Mouse (Mus musculus) activated CD4-positive, CD25-positive, alpha-beta regulatory T cell, adult 4 months (primary cell): ENCODE measurements at regions not wholly inside any gene's neighbourhood (a gene's known extent, or its start where the extent isn't known, plus 50 kb on each side); places are given as distances from the start of the nearest gene placed in this dataset.

Experiments
- ATAC-seq: one replicate; pipeline ENCODE4 v1.8.0; 2017

DNA sequence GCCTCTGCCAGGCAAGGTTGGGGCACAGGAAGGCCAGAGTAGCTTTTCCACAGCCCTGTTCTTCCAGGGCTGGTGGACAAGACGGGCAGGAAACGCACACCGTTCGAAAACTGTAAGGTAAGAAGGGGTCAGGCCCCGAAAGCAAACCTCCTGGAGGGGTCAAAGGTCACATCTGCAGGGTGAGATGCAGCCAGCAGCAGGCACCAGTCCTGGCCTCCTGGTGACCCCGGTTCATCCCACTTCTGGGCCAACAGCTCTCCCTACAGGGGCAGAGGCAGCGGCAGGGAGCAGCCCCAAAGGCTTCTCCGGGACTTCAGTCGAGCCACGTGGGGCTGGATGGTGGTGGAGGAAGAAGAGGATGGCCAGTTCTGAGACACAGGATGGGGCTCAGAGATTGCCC is 98.3 kb downstream of the Rplp1 start:
- no peak for ATAC-seq

DNA sequence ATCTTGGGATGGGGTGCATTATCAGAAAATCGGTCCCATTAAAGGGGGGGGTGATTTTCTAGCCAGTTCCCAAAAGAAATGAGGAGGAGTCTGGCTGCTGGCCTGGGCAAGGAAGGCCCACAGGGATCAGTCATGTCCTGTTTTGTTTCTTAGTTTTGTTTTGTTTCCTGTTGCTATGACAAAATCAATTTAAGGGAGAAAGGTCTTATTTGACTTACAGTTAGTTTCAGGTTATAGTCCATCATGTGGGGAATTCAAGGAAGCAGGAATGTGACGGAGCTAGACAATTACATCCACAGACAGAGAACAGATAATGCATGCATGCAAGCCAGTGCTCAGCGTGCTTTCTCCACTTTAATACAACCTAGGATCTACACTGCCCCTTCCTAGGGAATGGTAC is 101.1 kb downstream of the Rplp1 start:
- ATAC-seq = no peak

DNA sequence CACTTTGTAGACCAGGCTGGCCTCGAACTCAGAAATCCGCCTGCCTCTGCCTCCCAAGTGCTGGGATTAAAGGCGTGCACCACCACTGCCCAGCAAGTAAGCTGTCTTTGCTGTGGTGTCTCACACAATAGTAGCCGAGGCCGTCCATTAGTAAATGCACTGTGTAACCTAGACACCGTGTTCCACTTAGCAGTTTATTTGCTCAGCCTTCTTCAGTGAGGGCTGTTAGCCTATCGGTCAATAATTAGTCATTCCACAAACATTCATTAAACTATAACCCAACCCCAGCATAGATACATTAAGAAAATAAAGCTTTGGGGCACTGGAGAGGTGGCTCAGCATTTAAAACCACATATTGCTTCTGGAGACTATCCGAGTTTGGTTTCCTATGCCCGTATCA is 102.0 kb downstream of the Rplp1 start:
- no peak for ATAC-seq

DNA sequence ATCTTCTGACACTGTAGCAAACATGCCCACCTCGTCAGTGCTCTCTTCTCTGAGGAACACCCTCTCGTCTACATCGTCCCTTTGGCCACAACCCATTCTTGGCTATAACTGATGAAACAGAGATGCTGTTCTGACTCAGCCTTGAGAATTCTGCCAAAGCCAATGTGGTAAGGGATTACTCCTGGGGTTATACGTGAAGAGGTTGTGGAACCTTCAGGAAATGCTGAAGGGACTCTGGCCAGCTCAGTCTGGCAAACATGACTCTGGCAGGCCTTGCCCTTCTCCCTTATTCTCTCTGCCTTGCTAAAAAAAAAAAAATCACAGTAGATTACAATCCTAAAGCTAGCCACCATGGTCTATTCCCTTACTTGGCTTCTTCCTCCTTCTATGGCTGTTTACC is 103.9 kb downstream of the Rplp1 start:
- no peak for ATAC-seq

DNA sequence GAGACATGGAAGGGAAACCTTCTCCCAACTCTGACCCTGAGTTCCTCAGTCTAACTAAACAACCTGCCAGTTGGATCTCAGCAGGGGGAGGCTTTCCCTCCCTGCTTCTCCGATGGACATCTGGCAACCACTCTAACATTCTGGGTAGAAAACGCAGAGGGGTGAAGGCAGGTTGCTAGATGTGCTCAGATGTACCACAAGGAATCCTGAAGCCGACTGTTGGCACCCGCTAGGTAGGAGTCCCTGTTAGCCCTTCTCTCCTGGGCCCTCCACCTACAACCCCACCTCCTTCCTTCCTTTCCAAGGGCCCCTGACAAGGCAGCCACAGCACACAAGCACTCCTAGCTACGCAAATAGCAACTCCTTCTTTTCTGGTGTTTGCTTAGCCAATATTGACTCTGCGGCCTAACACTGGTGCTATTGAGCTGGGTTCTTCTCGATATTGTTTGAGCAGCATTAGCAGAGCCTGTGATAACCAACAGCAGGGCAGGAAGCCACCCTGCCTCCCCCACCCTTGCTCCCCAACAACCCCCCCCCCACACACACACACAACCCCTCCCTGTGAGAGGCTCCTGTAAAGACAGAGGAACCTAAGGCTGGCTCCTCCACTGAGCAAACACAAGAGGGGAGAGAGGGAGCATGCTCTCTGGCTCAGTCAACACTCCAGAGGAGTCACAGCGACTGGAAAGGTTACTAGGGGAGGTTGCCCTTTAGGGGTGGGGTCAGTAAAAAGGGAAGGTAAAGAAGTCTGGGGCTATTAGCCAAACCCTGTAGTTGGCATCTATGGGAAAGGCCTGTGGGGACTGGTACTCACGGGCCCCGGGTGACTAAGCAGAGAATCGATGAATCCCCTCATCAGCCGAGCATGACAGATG is 105.8 kb downstream of the Rplp1 start:
- no peak for ATAC-seq

DNA sequence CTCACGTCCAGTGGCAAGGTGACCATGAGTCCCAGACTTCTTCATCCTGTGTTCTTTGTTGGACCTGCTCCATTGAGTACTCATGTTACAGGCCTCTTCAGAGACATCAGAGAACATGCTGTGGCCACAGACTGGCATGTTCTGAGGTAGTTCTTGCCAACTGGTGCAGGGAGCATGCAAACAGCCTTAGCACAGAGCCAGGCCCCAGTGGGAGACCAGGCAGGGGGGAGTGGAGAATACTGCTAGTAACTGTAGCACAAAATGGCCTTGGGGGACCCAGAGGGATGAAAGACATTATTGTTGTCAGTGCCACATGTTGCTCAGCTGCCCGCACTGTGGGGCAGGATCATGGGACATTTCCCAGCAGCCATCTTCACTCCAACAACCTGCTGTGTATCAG is 108.4 kb downstream of the Rplp1 start:
- no peak for ATAC-seq

DNA sequence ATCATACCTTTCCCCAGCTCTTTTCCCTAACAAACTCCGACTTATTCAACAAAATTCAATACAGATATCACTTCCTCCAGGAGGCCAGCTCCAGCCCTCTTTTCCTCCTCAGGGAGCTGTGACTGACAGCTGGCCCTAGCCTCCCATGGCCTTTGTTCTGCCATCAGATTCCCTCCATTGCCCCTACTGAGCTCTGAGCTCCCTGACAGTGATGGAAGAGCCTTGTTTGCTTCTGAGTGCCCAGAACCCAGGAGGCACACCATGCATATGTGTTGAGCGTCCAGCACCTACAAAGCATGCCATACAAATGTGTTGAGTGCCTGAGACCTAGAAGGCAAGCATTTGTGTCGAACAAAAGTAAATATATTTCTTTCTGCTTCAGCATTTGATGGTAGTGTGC is 110.8 kb downstream of the Rplp1 start:
- no peak for ATAC-seq

DNA sequence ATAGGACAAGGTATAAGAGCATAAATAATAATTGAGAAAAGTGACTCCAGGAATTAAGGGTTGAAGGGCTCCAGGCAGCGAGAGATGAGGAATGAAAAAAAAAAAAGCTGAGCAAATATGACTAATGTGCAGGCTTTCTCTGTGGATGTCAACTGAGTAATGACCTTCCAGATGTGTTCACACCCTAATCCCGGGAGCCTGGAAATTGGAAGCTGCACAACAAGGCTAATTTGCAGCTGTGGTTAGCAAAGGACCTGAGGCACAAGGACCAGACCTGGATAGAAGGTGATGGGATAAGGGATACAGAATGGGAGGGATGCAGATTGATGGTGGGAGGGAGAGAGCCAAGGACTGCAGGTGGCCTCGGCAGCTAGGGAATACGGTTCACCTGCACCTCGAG is 111.6 kb downstream of the Rplp1 start:
- no peak for ATAC-seq

DNA sequence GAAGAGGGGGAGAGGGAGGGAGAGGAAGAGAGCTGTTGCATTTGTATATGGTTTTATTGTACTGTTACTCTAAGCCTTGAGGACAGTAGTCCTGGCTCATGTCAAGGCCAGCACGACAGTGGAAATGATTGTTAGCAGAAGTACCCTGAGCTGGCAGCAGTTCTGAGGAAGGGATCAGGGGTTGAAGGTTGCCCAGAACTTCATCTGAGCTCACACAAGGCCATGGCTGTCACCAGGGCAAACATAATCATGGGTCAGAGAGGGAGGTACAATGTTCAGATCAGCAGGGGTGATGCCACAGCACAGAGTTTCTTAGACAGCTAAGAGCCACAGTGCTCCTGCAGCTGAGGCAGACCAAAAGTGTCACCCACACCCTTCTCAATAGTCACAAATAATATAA is 114.8 kb downstream of the Rplp1 start:
- ATAC-seq = no peak

DNA sequence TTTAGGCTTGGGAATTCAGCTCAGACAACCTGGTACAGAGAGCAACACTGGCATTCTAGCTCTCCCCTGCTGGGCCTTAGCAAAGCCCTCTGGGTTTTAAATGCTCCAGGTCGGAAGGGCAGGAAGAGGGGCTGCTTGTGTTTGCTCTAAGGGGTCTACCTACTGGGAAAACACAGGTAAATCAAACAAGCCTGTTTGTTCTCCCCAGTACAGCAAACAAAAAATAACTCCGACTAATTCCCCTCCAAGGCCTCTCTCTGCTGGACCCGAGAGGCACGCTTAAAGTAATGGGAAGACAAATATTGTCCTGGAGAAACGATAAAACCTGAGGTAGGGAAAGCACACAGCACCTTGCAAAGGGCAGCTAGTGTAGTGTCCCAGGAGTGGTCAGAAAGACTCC is 118.4 kb downstream of the Rplp1 start:
- ATAC-seq = no peak

DNA sequence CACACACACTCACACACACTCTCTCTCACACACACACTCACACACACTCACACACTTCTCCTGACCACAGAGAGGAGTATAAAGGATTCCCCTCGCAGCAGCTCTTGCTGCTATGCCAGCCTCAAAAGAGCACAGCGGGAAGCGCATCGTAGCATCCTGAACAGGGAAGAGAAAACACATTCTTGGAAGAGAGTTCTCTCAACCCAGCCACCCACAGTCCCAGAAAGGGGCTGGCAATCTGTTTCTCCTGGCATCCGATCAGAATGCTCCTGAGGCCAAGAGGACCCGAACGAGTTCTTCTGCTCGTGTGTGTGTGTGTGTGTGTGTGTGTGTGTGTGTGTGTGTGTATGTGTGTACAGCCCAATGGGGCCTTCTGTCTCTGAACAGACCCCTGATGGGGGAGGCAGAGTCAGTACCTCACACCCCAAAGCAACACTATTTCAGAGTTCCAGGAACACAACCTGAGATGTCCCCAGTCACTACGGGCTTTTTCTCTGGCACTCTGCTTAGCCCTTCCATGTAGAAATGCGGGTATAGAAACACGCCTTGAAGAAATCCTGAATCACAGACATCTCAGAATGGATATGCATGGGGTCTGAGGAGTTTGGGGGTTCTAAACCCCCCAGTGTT is 122.8 kb downstream of the Rplp1 start:
- ATAC-seq = no peak

DNA sequence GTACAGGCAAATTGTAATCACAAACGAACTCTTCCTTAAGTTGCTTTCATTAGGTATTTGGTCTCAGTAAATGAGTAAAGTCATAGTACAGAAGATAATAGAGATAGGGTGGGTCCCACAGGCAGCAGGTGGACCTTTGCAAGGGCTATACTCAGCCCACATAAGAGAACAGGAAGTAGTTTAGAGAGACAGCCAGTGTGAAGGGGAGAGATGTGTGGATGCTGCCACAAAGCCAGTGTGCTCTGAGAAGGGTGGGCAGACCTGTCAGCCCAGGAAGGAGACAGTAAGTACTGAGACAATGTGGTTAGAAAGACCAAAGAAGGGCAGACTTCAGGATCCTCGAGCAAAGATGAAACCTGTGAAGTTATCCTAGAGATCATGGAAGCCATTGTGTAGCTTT is 123.5 kb downstream of the Rplp1 start:
- peak; percentile 28 for ATAC-seq

DNA sequence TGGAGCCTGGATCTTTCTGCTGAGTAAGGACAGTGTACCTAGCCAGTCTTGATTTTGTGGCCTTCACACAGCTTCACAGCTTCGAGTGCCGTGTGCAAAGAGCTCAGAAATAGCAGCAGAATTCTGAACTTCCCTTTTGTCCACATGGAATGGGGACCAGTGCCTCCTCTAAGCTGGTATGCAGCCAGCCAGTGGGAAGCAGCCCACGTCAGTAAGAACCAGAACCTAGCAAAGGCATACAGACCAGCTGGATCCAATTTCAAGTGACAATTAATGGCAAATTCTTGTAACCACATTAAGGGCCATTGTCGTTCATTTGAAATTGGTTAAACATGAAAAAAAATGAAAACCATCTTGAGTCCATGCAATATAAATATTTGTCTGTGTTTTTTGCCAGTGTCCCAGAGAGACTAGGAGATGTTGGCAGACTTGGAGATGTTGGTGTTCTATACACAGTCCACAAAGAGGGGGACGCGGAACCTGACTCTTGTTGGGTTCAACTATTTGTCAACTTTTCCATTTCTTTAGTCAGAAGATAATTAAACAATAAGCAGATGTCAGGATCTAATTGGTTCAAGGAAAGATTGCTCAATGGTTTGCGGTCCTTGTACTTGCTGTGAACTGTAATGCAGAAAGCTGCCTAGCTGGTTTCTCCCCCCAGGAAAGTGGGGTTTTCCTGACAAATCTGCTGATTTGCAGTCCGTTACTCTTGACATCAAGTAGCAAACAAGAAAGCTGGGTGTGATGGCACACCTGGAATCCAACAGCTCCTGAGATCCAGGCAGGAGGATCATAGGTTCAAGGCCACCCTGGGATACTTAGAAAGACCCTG is 125.1 kb downstream of the Rplp1 start:
- no peak for ATAC-seq

DNA sequence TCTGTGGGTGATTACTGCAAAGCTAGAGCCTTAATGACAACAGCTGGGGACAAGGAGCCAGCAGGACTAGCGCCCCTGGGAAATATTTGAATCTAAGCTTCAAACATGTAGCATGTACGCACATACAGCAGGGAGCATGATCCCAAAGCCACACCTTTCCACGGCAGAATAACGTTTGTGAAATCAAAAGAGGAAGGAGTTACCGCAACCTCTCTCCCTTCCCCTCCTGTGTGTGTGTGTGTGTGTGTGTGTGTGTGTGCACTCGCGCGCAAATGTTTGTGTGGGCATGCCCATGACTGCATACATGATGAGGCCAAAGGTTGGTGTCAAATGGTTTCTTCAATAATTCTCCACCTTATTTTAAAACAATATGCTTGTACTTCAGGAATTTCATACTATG is 132.9 kb downstream of the Rplp1 start:
- ATAC-seq = no peak

DNA sequence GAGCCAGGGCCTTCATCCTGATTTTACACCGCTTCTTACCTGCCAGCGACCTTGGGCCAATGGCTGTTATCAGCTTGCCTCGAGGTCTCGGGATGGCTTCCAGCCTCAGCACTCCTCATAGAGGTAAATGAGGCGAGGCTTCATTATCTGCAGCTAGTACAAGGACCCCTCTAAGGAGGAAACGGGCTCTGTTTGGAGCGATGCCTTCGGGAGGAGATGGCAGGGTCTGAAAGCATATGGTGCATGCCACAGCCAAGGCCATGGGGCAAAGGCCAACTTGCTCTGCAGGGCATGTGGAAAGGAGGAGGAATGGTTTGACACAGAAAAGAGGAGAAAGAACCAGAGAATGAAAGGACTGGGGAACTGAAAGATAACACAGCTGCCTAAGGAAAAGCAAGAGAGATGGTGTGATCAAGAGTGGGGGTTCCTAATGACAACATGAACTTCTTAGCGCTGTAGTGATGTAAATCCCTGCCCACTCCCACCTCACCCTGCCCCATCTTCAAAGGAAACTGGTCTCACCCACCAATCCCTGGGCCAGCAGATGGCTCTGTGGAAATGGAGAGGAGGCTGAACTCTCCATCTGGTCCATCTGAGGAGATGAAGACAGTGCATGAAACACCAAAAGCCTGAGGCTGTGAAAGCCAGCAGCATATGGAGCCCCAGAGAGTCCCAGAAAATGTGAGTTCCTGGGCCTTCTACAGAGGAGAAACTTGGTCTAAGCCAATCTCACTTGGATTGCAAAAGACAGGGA is 134.0 kb downstream of the Rplp1 start:
- no peak for ATAC-seq

DNA sequence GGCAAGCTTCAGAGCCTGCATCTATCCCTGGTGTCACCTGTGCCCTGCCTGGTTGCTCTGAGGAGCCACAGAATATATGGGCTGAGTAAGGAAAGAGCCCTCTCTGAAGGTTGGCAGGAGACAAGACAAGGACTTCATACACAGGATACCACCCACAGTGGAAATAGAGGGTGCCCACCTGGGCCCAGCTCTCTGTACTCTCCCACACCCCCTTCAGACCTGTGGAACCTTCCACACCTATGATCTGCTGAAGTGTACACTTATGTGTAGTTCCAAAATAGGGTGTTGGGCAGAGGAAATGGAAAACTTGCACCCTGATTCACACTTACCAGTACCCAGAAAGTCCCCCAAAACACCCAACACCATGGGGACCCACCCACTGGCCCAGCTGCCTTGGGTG is 135.2 kb downstream of the Rplp1 start:
- ATAC-seq = peak; percentile 32

DNA sequence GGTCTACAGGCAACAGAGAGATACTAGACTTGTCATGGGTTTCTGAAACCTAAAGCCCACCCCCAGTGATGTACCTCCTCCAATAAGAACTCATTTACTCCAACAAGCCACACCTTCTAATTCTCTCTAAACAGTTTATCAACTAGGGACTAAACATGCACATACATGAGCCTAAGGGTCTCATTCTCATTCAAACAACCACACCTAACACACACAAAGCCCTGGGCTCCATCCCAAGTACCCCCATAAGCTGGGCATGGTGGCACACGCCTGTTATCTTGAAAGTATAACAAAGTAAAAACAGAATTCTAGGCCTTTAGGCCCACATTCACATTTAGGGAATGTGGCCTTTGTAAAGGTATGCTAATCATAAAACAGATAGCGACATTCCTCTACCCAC is 137.9 kb downstream of the Rplp1 start:
- ATAC-seq = no peak

DNA sequence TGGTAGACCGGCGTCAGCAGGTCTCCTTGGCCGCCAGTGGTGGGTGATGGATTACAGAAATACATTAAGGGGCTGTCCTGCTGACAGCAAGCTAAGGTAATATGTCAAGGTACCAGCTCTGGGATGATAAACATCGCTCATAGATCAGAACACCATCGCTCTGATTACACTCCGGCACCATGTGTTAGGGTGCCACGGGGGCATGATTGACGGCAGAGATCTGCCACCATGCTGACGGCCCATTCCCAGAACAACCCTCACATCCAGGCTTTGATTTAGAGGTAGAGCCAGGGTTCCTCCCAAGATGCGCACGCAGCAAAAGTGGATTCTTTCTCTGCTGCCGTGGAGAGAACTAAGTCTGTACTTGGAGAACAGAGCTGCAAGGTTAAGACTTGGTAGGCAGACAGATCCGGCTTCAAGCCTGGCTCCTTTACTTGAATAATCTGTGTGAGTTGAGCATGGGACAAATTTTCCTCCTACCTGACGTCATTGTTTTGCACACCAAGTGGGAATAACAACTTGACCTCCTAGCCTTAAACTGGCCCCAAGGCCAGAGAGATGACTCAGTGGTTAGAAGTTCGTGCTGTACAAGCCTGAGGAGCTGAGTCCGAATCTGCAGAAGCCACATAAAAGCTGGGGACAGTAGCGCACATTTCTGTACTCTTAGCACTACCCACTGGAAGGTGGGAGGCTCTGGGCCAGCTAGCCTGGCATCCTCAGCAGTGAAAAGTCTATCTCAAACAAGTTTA is 144.0 kb downstream of the Rplp1 start:
- no peak for ATAC-seq

DNA sequence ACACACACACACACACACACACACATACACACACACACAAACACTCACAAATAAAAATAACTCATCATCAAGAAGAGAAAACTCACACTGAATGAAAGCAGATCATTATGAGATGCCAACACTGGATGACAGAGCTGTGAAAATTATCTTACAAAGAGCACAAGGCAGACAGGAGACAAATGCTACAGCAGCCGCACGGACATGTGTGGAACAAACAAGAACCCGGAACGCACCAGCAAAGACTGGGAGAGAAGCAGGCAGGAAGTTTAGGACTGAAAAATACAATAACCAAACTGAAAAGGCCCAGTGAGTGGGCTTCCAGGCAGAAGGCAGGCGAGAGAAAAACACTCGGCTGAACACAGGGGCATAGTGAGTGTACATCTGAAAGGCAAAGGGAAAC is 148.2 kb downstream of the Rplp1 start:
- no peak for ATAC-seq

DNA sequence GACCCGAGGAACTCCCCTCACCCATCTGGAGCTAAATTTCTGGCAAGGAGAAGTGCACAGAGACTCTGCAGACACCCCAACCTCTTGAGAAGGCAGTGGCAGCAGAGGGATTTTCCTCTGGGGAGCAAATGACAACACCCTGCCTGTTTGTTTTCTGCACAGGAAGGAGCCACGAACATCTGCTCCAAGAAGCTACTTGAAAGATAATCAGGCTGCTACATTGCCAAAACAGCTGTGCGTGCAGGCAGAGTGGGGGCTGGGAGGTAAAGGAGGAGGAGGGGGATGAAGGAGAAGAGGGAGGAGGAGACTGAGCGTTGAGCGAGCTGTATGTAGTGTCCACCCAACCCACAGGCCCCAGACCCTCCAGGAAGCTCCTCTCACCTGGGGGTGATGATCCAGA is 149.0 kb downstream of the Rplp1 start:
- ATAC-seq = peak; percentile 10

DNA sequence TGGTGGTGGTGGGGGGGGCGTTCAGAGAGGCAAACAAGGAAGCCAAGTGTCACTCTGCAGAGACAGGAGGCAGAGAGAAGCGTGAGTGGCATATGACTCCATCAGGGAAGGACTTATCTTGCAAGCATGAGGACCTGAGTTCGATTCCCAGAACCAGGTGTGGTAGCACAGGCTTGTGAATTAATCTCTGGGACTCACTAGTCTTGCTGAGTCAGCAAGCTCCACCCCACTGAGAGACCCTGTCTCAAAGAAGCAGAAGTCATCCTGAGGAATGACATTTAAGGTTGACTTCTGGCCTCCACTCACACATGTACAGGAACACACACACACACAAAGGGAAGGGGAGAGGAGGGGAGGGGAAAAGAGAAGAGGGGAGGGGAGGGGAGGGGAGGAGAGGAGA is 156.5 kb downstream of the Rplp1 start:
- ATAC-seq = no peak

DNA sequence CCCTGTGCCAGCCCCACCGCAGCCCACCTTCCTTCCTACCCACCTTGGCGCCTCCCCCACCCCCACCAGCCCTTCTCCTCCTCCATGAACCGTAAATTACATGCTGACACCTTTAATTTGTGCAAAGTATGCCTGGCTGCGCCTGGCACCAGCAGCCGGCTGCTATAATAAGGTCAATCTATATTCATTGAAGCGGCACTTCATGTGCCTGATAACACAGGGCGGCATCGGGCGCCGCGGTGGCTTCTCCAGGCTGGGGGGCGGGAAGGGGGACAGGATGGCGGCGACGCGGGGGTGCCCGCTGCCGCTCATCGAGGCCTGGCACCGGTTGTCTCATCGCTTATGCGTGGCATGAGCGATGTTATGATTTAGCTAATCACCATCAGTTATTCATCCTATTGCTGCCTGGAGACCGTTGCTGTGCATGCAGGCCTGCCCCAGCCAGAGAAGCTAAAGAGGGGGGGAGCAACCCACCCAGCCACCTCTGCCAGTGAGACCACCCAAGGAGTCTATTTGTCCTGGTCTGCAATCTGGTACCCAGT is 157.5 kb downstream of the Rplp1 start:
- no peak for ATAC-seq
